Mouse (Mus musculus) midbrain, postnatal 0 days (tissue): Measurements from ENCODE around the gene Nacad. TPM values are rescaled to one million over a fixed set of nuclear protein-coding genes. Genes with fewer than 3 reads are reported as not detected.

Experiments used
- ATAC-seq: fragments of 200-750 bp; cut with Nextera tagmentation; 2 replicates; pipeline ENCODE4 v1.8.0; 2017; ENCODE audit warnings: moderate number of reproducible peaks, mild to moderate bottlenecking, moderate TSS enrichment, moderate library complexity; ENCODE audit not compliant: low FRiP score
- DNase-seq: peaks from one replicate; pipeline ENCODE4 v3.0.0-alpha.2; 2015; ENCODE audit warnings: low spot score
- H3K27ac ChIP-seq: fragments of 300-500 bp; sonication (generic); 2 replicates; pipeline ENCODE4 v1.5.1; 2014; ENCODE audit warnings: low read depth, mild to moderate bottlenecking, low read length, mixed read lengths
- H3K27me3 ChIP-seq: fragments of 300-500 bp; sonication (generic); 2 replicates; pipeline ENCODE4 v1.6.1; 2014; ENCODE audit warnings: low read length, control low read depth, mixed read lengths; ENCODE audit not compliant: insufficient read depth
- H3K36me3 ChIP-seq: fragments of 300-500 bp; sonication (generic); 2 replicates; pipeline ENCODE4 v1.6.1; 2014; ENCODE audit warnings: low read length, control low read depth, mixed read lengths; ENCODE audit not compliant: insufficient read depth
- H3K4me1 ChIP-seq: fragments of 300-500 bp; sonication (generic); 2 replicates; pipeline ENCODE4 v1.6.1; 2014; ENCODE audit warnings: mild to moderate bottlenecking, control low read depth, antibody characterized with exemption, low read length, mixed read lengths; ENCODE audit not compliant: insufficient read depth
- H3K4me2 ChIP-seq: fragments of 300-500 bp; sonication (generic); 2 replicates; pipeline ENCODE4 v1.6.1; 2014; ENCODE audit warnings: low read depth, mild to moderate bottlenecking, low read length, mixed read lengths; ENCODE audit not compliant: poor library complexity, severe bottlenecking
- H3K4me3 ChIP-seq: fragments of 300-500 bp; sonication (generic); 2 replicates; pipeline ENCODE4 v1.5.1; 2014; ENCODE audit warnings: low read depth, mild to moderate bottlenecking, low read length, moderate library complexity
- H3K9ac ChIP-seq: fragments of 300-500 bp; sonication (generic); replicated peaks from 2 replicates; pipeline ENCODE4 v1.6.1; 2014; ENCODE audit warnings: mild to moderate bottlenecking, low read length, moderate library complexity, mixed read lengths; ENCODE audit not compliant: poor library complexity, severe bottlenecking
- H3K9me3 ChIP-seq: fragments of 300-500 bp; sonication (generic); 2 replicates; pipeline ENCODE4 v1.6.1; 2016; ENCODE audit warnings: low read length, control low read depth
- CTCF ChIP-seq: IDR thresholded peaks from 2 replicates; pipeline ENCODE4 v1.5.1; 2016; ENCODE audit warnings: antibody characterized with exemption, mild to moderate bottlenecking
- WGBS: fragments of 180-500 bp; shearing (Covaris S2); extraction: QIAGEN DNeasy Blood & Tissue Kit; methylation state at CpG from one replicate; pipeline ENCODE4 v1.1.7; 2014; 5-methylcytosine and 5-hydroxymethylcytosine counted together
- polyA plus RNA-seq: library from polyadenylated mRNA; unstranded; fragments of >200 nt; fragmentation: Nextera tagmentation; extraction: Ambion mirVana; gene quantifications from 2 replicates; pipeline ENCODE4 v1.2.1, GENCODE M21; 2015
- total RNA-seq: library from RNA; depleted of rRNA; stranded (reverse); fragments of >200 nt; gene quantifications from 2 replicates; pipeline ENCODE4 v1.2.3, GENCODE M21; 2014; rRNA removed

The Nacad gene
- total and polyA plus RNA-seq, 2 experiments from 2014 or later, result 67.6 to 92.3 TPM

GRCm38 (mm10) chr11:6559996-6560395 lies 45.9 kb downstream of the Nacad start:
- no peaks in the 10 kb centered on the region for H3K27me3 ChIP-seq
- no peak overlapping the region for H3K4me3 ChIP-seq
- no peak overlapping the region for H3K9ac ChIP-seq
- H3K9me3 ChIP-seq, result no peaks in the 10 kb centered on the region
- no peaks in the 10 kb centered on the region for H3K4me1 ChIP-seq
- ATAC-seq (no peak), DNase-seq (no peak)
- no peak overlapping the region for H3K27ac ChIP-seq
- no peak for TF ChIP-seq CTCF
- 98% methylated on average over 2 of the region's 2 CpGs for WGBS
- H3K36me3 ChIP-seq, result no peaks in the 10 kb centered on the region
- no peak overlapping the region for H3K4me2 ChIP-seq

- H3K27me3 ChIP-seq, result no peaks in the 10 kb centered on the region
- ATAC-seq, result no peak
- DNase-seq, result no peak
- no peak overlapping the region for H3K27ac ChIP-seq
- WGBS, result 85% methylated on average over 3 of the region's 3 CpGs
- H3K4me1 ChIP-seq, result no peaks in the 10 kb centered on the region
- TF ChIP-seq CTCF, result no peak
- H3K36me3 ChIP-seq, result no peaks in the 10 kb centered on the region
- no peak overlapping the region for H3K4me2 ChIP-seq
- no peak overlapping the region for H3K4me3 ChIP-seq
- no peaks in the 10 kb centered on the region for H3K9me3 ChIP-seq
- H3K9ac ChIP-seq, result no peak overlapping the region
Observed at GRCm38 (mm10) chr11:6558234-6558633, 47.6 kb downstream of the Nacad start.

GRCm38 (mm10) chr11:6550201-6550600 lies 55.7 kb downstream of the Nacad start:
- Histone ChIP-seq H3K9ac (no peak overlapping the region), H3K4me2 (no peak overlapping the region), H3K4me1 (0 out of 2 replicates have a peak, but pooled peaks cover 6% of the 10 kb centered on the region), H3K4me3 (no peak overlapping the region), H3K27ac (no peak overlapping the region), H3K36me3 (no peaks in the 10 kb centered on the region), H3K27me3 (no peaks in the 10 kb centered on the region), H3K9me3 (no peaks in the 10 kb centered on the region)
- no peak for ATAC-seq
- TF ChIP-seq CTCF, result no peak
- WGBS, result 92% methylated on average over 3 of the region's 3 CpGs
- no peak for DNase-seq

GRCm38 (mm10) chr11:6549770-6550169 lies 56.1 kb downstream of the Nacad start:
- H3K4me2 ChIP-seq, result no peak overlapping the region
- DNase-seq (no peak), ATAC-seq (no peak)
- H3K36me3 ChIP-seq, result no peaks in the 10 kb centered on the region
- H3K9ac ChIP-seq, result no peak overlapping the region
- TF ChIP-seq CTCF, result no peak
- no peak overlapping the region for H3K4me3 ChIP-seq
- H3K27ac ChIP-seq, result no peak overlapping the region
- H3K4me1 ChIP-seq, result 0 out of 2 replicates have a peak, but pooled peaks cover 6% of the 10 kb centered on the region
- H3K27me3 ChIP-seq, result no peaks in the 10 kb centered on the region
- 96% methylated on average over 2 of the region's 2 CpGs for WGBS
- no peaks in the 10 kb centered on the region for H3K9me3 ChIP-seq

Other genes with a start within 250 kb of the Nacad start
- 139 and 153 TPM in 2 replicates for gene Zmiz2, start 217.0 kb downstream of the Nacad start, total RNA-seq
- 33.7 and 36.0 TPM in 2 replicates for gene Zmiz2, start 217.0 kb downstream of the Nacad start, polyA plus RNA-seq
- 2,296 and 2,489 TPM in 2 replicates for gene Ppia, start 190.6 kb downstream of the Nacad start, total RNA-seq
- 5,099 and 5,106 TPM in 2 replicates for gene Ppia, start 190.6 kb downstream of the Nacad start, polyA plus RNA-seq
- 46.2 and 57.2 TPM in 2 replicates for gene H2afv, start 161.6 kb downstream of the Nacad start, total RNA-seq
- gene H2afv, start 161.6 kb downstream of the Nacad start, polyA plus RNA-seq, result 133 and 142 TPM in 2 replicates
- gene Purb, start 130.1 kb downstream of the Nacad start, total RNA-seq, result 38.0 and 45.1 TPM in 2 replicates
- gene Purb, start 130.1 kb downstream of the Nacad start, polyA plus RNA-seq, result 12.2 and 14.2 TPM in 2 replicates
- gene Myo1g, start 85.1 kb downstream of the Nacad start, total RNA-seq, result 0.99 and 1.5 TPM in 2 replicates
- gene Myo1g, start 85.1 kb downstream of the Nacad start, polyA plus RNA-seq, result 0.38 and 0.62 TPM in 2 replicates
- gene Ccm2, start 59.2 kb downstream of the Nacad start, total RNA-seq, result 45.6 and 71.3 TPM in 2 replicates
- 64.3 and 67.1 TPM in 2 replicates for gene Ccm2, start 59.2 kb downstream of the Nacad start, polyA plus RNA-seq
- 35.1 and 46.6 TPM in 2 replicates for gene Tbrg4, start 20.0 kb upstream of the Nacad start, total RNA-seq
- gene Tbrg4, start 20.0 kb upstream of the Nacad start, polyA plus RNA-seq, result 31.3 and 31.4 TPM in 2 replicates
- not detected in 2 replicates for gene Wap, start 32.6 kb upstream of the Nacad start, total RNA-seq
- gene Wap, start 32.6 kb upstream of the Nacad start, polyA plus RNA-seq, result not detected in 2 replicates
- 16.1 and 25.0 TPM in 2 replicates for gene Ramp3, start 52.5 kb upstream of the Nacad start, total RNA-seq
- gene Ramp3, start 52.5 kb upstream of the Nacad start, polyA plus RNA-seq, result 14.8 and 15.6 TPM in 2 replicates
- not detected in 2 replicates for gene Gm11983, start 231.6 kb upstream of the Nacad start, total RNA-seq
- gene Gm11983, start 231.6 kb upstream of the Nacad start, polyA plus RNA-seq, result not detected in 2 replicates